Mouse (Mus musculus): ENCODE results near the gene Actl7a.

Actl7a gene

DNA sequence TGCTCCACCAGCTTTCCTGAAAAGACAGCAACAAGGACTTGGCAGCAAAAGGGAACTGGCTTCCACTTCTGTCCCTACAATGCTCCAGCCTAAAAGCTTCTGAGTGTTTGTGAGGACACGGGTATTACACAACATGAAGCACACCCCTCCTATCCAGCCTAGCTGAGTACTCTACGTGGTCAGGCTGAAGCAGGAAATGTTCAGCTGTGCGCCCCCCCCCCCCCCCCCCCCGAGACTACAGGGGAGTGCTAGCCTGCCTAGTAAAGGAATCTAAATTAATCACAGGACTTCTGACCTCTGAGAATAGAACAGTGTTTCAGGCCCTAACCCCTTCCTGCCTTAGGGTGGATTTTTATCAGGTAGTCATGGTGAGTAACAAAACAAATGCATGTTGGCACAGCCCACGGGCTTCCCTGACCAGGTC, 24.7 kb downstream of the Actl7a start:
- DNase-seq: no peak

- DNase-seq: no peak
These were observed 25.7 kb downstream of the Actl7a start for GRCm38 (mm10) chr4:56768913-56769312.

GRCm38 (mm10) chr4:56771065-56771464, 27.9 kb downstream of the Actl7a start:
- no peak for DNase-seq

DNA sequence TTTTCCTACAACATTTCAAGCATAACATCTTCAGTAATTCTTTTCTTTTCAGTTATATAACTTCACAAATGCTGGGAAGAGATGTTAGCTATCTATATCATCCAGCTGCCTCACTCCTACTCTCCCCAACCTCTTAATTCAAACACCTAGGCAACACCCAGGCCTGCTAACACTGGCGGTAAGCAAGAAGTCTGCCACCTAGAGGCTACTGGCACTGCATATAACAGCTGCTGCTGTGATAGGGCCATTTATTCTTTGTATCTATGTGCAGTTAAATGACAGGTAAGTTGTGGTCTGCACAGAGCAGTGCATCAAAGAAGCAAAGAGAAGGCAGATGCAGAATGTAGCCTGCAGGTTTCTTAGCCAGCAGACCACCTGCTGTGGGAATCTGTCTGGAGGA, 48.2 kb downstream of the Actl7a start:
- no peak for DNase-seq

Data from right cerebral cortex, postnatal 4 days (tissue).